Mouse (Mus musculus): ENCODE data around the gene Ermap. TPM values are rescaled to one million over a fixed set of nuclear protein-coding genes. Genes with fewer than 3 reads are reported as not detected.

Ermap gene
- polyA plus RNA-seq, 1 experiment from 2014 or later, result 0.29 TPM

GRCm38 (mm10) chr4:119189392-119189791 lies 419 bp downstream of the Ermap start:
- ATAC-seq (replicated peaks; ENCODE audit: low FRiP score, low read depth) (no peak), DNase-seq (ENCODE audit: low spot score) (no peak)
- WGBS, result 84% methylated on average over 6 of the region's 6 CpGs
- no peak overlapping the region for H3K9ac ChIP-seq (ENCODE audit: low read depth, low read length)
- no peak overlapping the region for H3K27ac ChIP-seq
- H3K9me3 ChIP-seq (replicated peaks; ENCODE audit: low read length), result no peaks in the 10 kb centered on the region
- no peak overlapping the region for H3K4me3 ChIP-seq (replicated peaks; ENCODE audit: low read depth, low read length)
- no peak for TF ChIP-seq CTCF (IDR thresholded peaks at IDR 0.05; ENCODE audit: low read depth)
- H3K27me3 ChIP-seq (ENCODE audit: insufficient read depth, low read length), result no peaks in the 10 kb centered on the region
- no peaks in the 10 kb centered on the region for H3K4me1 ChIP-seq (replicated peaks; ENCODE audit: insufficient read depth, low read length)
- H3K36me3 ChIP-seq (ENCODE audit: insufficient read depth, low read length), result no peaks in the 10 kb centered on the region
- H3K4me2 ChIP-seq (ENCODE audit: low read length), result no peak overlapping the region

GRCm38 (mm10) chr4:119188060-119188785 lies 1.6 kb downstream of the Ermap start:
- H3K27me3 ChIP-seq (ENCODE audit: insufficient read depth, low read length), result no peaks in the 10 kb centered on the region
- no peak overlapping the region for H3K4me3 ChIP-seq (replicated peaks; ENCODE audit: low read depth, low read length)
- no peak overlapping the region for H3K27ac ChIP-seq
- ATAC-seq (replicated peaks; ENCODE audit: low FRiP score, low read depth), result no peak
- H3K9me3 ChIP-seq (replicated peaks; ENCODE audit: low read length), result no peaks in the 10 kb centered on the region
- no peaks in the 10 kb centered on the region for H3K4me1 ChIP-seq (replicated peaks; ENCODE audit: insufficient read depth, low read length)
- no peaks in the 10 kb centered on the region for H3K36me3 ChIP-seq (ENCODE audit: insufficient read depth, low read length)
- peak; percentile 55 for TF ChIP-seq CTCF (IDR thresholded peaks at IDR 0.05; ENCODE audit: low read depth)
- no peak overlapping the region for H3K4me2 ChIP-seq (ENCODE audit: low read length)
- DNase-seq (ENCODE audit: low spot score), result no peak
- WGBS, result 45% methylated on average over 11 of the region's 11 CpGs
- H3K9ac ChIP-seq (ENCODE audit: low read depth, low read length), result no peak overlapping the region

- Histone ChIP-seq H3K36me3 (ENCODE audit: insufficient read depth, low read length) (no peaks in the 10 kb centered on the region), H3K9me3 (replicated peaks; ENCODE audit: low read length) (no peaks in the 10 kb centered on the region), H3K27me3 (ENCODE audit: insufficient read depth, low read length) (no peaks in the 10 kb centered on the region), H3K4me1 (replicated peaks; ENCODE audit: insufficient read depth, low read length) (no peaks in the 10 kb centered on the region), H3K9ac (ENCODE audit: low read depth, low read length) (no peak overlapping the region), H3K4me2 (ENCODE audit: low read length) (no peak overlapping the region), H3K27ac (no peak overlapping the region), H3K4me3 (replicated peaks; ENCODE audit: low read depth, low read length) (no peak overlapping the region)
- DNase-seq (ENCODE audit: low spot score) (no peak), ATAC-seq (replicated peaks; ENCODE audit: low FRiP score, low read depth) (no peak)
- WGBS, result 80% methylated on average over 4 of the region's 4 CpGs
- no peak for TF ChIP-seq CTCF (IDR thresholded peaks at IDR 0.05; ENCODE audit: low read depth)
These were observed 4.0 kb downstream of the Ermap start for GRCm38 (mm10) chr4:119185771-119186170.

GRCm38 (mm10) chr4:119183525-119183924 lies 6.3 kb downstream of the Ermap start:
- no peak for TF ChIP-seq CTCF (IDR thresholded peaks at IDR 0.05; ENCODE audit: low read depth)
- Histone ChIP-seq H3K27ac (no peak overlapping the region), H3K9ac (ENCODE audit: low read depth, low read length) (no peak overlapping the region), H3K9me3 (replicated peaks; ENCODE audit: low read length) (no peaks in the 10 kb centered on the region), H3K36me3 (ENCODE audit: insufficient read depth, low read length) (no peaks in the 10 kb centered on the region), H3K4me3 (replicated peaks; ENCODE audit: low read depth, low read length) (no peak overlapping the region), H3K4me1 (replicated peaks; ENCODE audit: insufficient read depth, low read length) (no peaks in the 10 kb centered on the region), H3K4me2 (ENCODE audit: low read length) (no peak overlapping the region), H3K27me3 (ENCODE audit: insufficient read depth, low read length) (no peaks in the 10 kb centered on the region)
- ATAC-seq (replicated peaks; ENCODE audit: low FRiP score, low read depth), result no peak
- DNase-seq (ENCODE audit: low spot score), result no peak
- WGBS, result 57% methylated on average over 1 of the region's 1 CpGs

- Histone ChIP-seq H3K9me3 (replicated peaks; ENCODE audit: low read length) (no peaks in the 10 kb centered on the region), H3K4me2 (ENCODE audit: low read length) (no peak overlapping the region), H3K9ac (ENCODE audit: low read depth, low read length) (no peak overlapping the region), H3K27ac (no peak overlapping the region), H3K4me3 (replicated peaks; ENCODE audit: low read depth, low read length) (no peak overlapping the region), H3K27me3 (ENCODE audit: insufficient read depth, low read length) (no peaks in the 10 kb centered on the region), H3K4me1 (replicated peaks; ENCODE audit: insufficient read depth, low read length) (no peaks in the 10 kb centered on the region), H3K36me3 (ENCODE audit: insufficient read depth, low read length) (no peaks in the 10 kb centered on the region)
- TF ChIP-seq CTCF (IDR thresholded peaks at IDR 0.05; ENCODE audit: low read depth), result no peak
- 77% methylated on average over 9 of the region's 9 CpGs for WGBS
- DNase-seq (ENCODE audit: low spot score), result no peak
- ATAC-seq (replicated peaks; ENCODE audit: low FRiP score, low read depth), result no peak
These were observed 8.4 kb downstream of the Ermap start for GRCm38 (mm10) chr4:119181456-119181855.

GRCm38 (mm10) chr4:119180133-119180707 lies 9.6 kb downstream of the Ermap start:
- WGBS, result 58% methylated on average over 4 of the region's 4 CpGs
- H3K27me3 ChIP-seq (ENCODE audit: insufficient read depth, low read length), result no peaks in the 10 kb centered on the region
- no peaks in the 10 kb centered on the region for H3K4me1 ChIP-seq (replicated peaks; ENCODE audit: insufficient read depth, low read length)
- no peak for ATAC-seq (replicated peaks; ENCODE audit: low FRiP score, low read depth)
- H3K9me3 ChIP-seq (replicated peaks; ENCODE audit: low read length), result no peaks in the 10 kb centered on the region
- H3K4me3 ChIP-seq (replicated peaks; ENCODE audit: low read depth, low read length), result no peak overlapping the region
- TF ChIP-seq CTCF (IDR thresholded peaks at IDR 0.05; ENCODE audit: low read depth), result peak; percentile 35; the same call in 1 of the 2 replicates
- H3K4me2 ChIP-seq (ENCODE audit: low read length), result no peak overlapping the region
- no peak overlapping the region for H3K9ac ChIP-seq (ENCODE audit: low read depth, low read length)
- no peaks in the 10 kb centered on the region for H3K36me3 ChIP-seq (ENCODE audit: insufficient read depth, low read length)
- no peak for DNase-seq (ENCODE audit: low spot score)
- H3K27ac ChIP-seq, result no peak overlapping the region

Data from kidney, postnatal 0 days (tissue).